Mouse (Mus musculus) adrenal gland (tissue): ENCODE measurements at regions not wholly inside any gene's neighbourhood (a gene's known extent, or its start where the extent isn't known, plus 50 kb on each side); places are given as distances from the start of the nearest gene placed in this dataset.

Experiments used
- intact Hi-C: fragments of 180-260 bp; cut with DNase I; formaldehyde crosslinking; loops from one replicate; pipeline ENCODE4 v1.15.1; 2025

- intact Hi-C loops, result no loop called here
Measured at GRCm38 (mm10) chr16:26171441-26171840, 65.9 kb upstream of the P3h2 start.

GRCm38 (mm10) chr16:26169382-26169781 lies 63.8 kb upstream of the P3h2 start:
- intact Hi-C loops, result no loop called here

GRCm38 (mm10) chr16:26168216-26168615 lies 62.6 kb upstream of the P3h2 start:
- intact Hi-C loops, result no loop called here

- intact Hi-C loops, result no loop called here
Measured at GRCm38 (mm10) chr16:26164066-26164465, 58.5 kb upstream of the P3h2 start.

- intact Hi-C loops, result no loop called here
Measured at GRCm38 (mm10) chr16:26163401-26163800, 57.8 kb upstream of the P3h2 start.

- intact Hi-C loops, result no loop called here
Measured at GRCm38 (mm10) chr16:26157606-26158005, 52.0 kb upstream of the P3h2 start.
